Mouse (Mus musculus): ENCODE data around the gene Me1.

DNA sequence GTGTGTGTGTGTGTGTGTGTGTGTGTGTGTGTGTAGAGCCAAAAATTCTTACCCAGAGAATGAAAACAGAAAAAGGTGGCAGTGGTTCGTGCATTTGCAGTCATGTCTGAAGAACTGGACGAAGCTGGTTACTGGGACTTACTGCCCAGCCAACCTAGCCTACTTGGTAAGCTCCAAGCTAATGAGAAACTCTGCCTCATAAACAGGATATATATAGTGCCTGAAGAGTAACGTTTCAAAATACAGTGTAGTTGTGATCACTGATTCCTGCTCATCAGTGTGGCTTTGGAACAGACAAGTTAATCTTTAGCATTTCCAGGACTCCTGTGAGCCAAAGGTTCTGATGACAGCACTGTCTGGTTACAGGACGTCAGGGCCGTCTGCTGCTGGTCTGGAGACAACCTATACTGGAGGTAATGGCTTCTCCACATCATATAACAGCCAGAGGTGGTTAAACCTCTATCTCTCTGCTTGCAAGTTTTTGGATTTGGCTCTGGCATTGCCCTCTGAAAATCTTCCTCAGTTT lies 146.1 kb downstream of the Me1 start:
- TF ChIP-seq POLR2A (IDR thresholded peaks at IDR 0.05; ENCODE audit: borderline replicate concordance, extremely low read depth, low read depth, low read length), result no peak
- no peak for TF ChIP-seq CTCF (IDR thresholded peaks at IDR 0.05; ENCODE audit: insufficient read depth, low read length)
